Mouse (Mus musculus): ENCODE data around the gene Igfbp7. TPM values are rescaled to one million over a fixed set of nuclear protein-coding genes. Genes with fewer than 3 reads are reported as not detected.
A peak's percentile ranks its signal among the peaks of the same experiment; 100 is the strongest.

Gene Igfbp7
- 44.2 and 47.9 TPM in 2 replicates for polyA plus RNA-seq (2015; fragmentation: Nextera tagmentation; extraction: Ambion mirVana)

- H3K36me3 ChIP-seq (ENCODE audit: poor library complexity, severe bottlenecking), result no peaks in the 10 kb centered on the region
- WGBS, result 5% methylated on average over 81 of the region's 101 CpGs
- peak within 1 kb of the TSS; percentile 58 for H3K4me3 ChIP-seq
- peak within 1 kb of the TSS; percentile 72 for H3K9ac ChIP-seq
- peaks cover 10% of the 10 kb centered on the region; the same call in 1 of the 2 replicates for H3K4me1 ChIP-seq
- H3K27me3 ChIP-seq, result peaks cover 34% of the 10 kb centered on the region
- ATAC-seq, result peak; percentile 97
- H3K9me3 ChIP-seq (replicated peaks), result no peaks in the 10 kb centered on the region
- peak within 1 kb of the TSS; percentile 90 for H3K4me2 ChIP-seq
- no peak within 1 kb of the TSS for H3K27ac ChIP-seq
Measured at GRCm38 (mm10) chr5:77407341-77408298, at the start of gene Igfbp7. Igfbp7 (minus strand) TSS chr5:77408041.

- WGBS, result 89% methylated on average over 6 of the region's 6 CpGs
- Histone ChIP-seq H3K4me3 (no peak overlapping the region), H3K36me3 (ENCODE audit: poor library complexity, severe bottlenecking) (no peaks in the 10 kb centered on the region), H3K27me3 (no peaks in the 10 kb centered on the region), H3K4me1 (no peaks in the 10 kb centered on the region), H3K4me2 (no peak overlapping the region), H3K27ac (no peak overlapping the region), H3K9me3 (replicated peaks) (peaks cover under 1% of the 10 kb centered on the region), H3K9ac (no peak overlapping the region)
- no peak for ATAC-seq
Measured at GRCm38 (mm10) chr5:77452103-77452502, 44.3 kb upstream of the Igfbp7 start.

- 82% methylated on average over 7 of the region's 7 CpGs for WGBS
- peaks cover 7% of the 10 kb centered on the region for H3K9me3 ChIP-seq (replicated peaks)
- no peaks in the 10 kb centered on the region for H3K27me3 ChIP-seq
- no peaks in the 10 kb centered on the region for H3K4me1 ChIP-seq
- no peak overlapping the region for H3K4me2 ChIP-seq
- H3K4me3 ChIP-seq, result no peak overlapping the region
- no peak overlapping the region for H3K27ac ChIP-seq
- ATAC-seq, result no peak
- no peak overlapping the region for H3K9ac ChIP-seq
- H3K36me3 ChIP-seq (ENCODE audit: poor library complexity, severe bottlenecking), result no peaks in the 10 kb centered on the region
Measured at GRCm38 (mm10) chr5:77449531-77449930, 41.7 kb upstream of the Igfbp7 start.

GRCm38 (mm10) chr5:77445431-77445830 lies 37.6 kb upstream of the Igfbp7 start:
- ATAC-seq, result no peak
- Histone ChIP-seq H3K9me3 (replicated peaks) (peaks cover 7% of the 10 kb centered on the region), H3K4me3 (no peak overlapping the region), H3K4me2 (no peak overlapping the region), H3K36me3 (ENCODE audit: poor library complexity, severe bottlenecking) (no peaks in the 10 kb centered on the region), H3K27me3 (no peaks in the 10 kb centered on the region), H3K9ac (no peak overlapping the region), H3K27ac (no peak overlapping the region), H3K4me1 (no peaks in the 10 kb centered on the region)
- WGBS, result 96% methylated on average over 4 of the region's 4 CpGs

GRCm38 (mm10) chr5:77443889-77444573 lies 36.2 kb upstream of the Igfbp7 start:
- 64% methylated on average over 8 of the region's 8 CpGs for WGBS
- peaks cover 7% of the 10 kb centered on the region for H3K9me3 ChIP-seq (replicated peaks)
- ATAC-seq, result no peak
- H3K9ac ChIP-seq, result no peak overlapping the region
- H3K36me3 ChIP-seq (ENCODE audit: poor library complexity, severe bottlenecking), result no peaks in the 10 kb centered on the region
- no peak overlapping the region for H3K4me3 ChIP-seq
- H3K27me3 ChIP-seq, result no peaks in the 10 kb centered on the region
- H3K4me1 ChIP-seq, result no peaks in the 10 kb centered on the region
- no peak overlapping the region for H3K27ac ChIP-seq
- no peak overlapping the region for H3K4me2 ChIP-seq

- Histone ChIP-seq H3K4me2 (no peak overlapping the region), H3K4me1 (no peaks in the 10 kb centered on the region), H3K9me3 (replicated peaks) (peaks cover 7% of the 10 kb centered on the region), H3K4me3 (no peak overlapping the region), H3K36me3 (ENCODE audit: poor library complexity, severe bottlenecking) (no peaks in the 10 kb centered on the region), H3K9ac (no peak overlapping the region), H3K27me3 (no peaks in the 10 kb centered on the region), H3K27ac (no peak overlapping the region)
- no peak for ATAC-seq
- whole genome bisulfite sequencing, result 65% methylated on average over 15 of the region's 15 CpGs
Measured at GRCm38 (mm10) chr5:77442856-77443623, 35.2 kb upstream of the Igfbp7 start.

- no peaks in the 10 kb centered on the region for H3K36me3 ChIP-seq (ENCODE audit: poor library complexity, severe bottlenecking)
- H3K27ac ChIP-seq, result no peak overlapping the region
- H3K4me3 ChIP-seq, result no peak overlapping the region
- H3K9me3 ChIP-seq (replicated peaks), result no peaks in the 10 kb centered on the region
- no peaks in the 10 kb centered on the region for H3K4me1 ChIP-seq
- ATAC-seq, result no peak
- no peak overlapping the region for H3K4me2 ChIP-seq
- H3K27me3 ChIP-seq, result no peaks in the 10 kb centered on the region
- H3K9ac ChIP-seq, result no peak overlapping the region
- 65% methylated on average over 2 of the region's 4 CpGs for WGBS
Measured at GRCm38 (mm10) chr5:77436308-77436707, 28.5 kb upstream of the Igfbp7 start.

- WGBS, result 84% methylated on average over 11 of the region's 11 CpGs
- H3K27me3 ChIP-seq, result no peaks in the 10 kb centered on the region
- no peak overlapping the region for H3K9ac ChIP-seq
- H3K4me2 ChIP-seq, result no peak overlapping the region
- H3K9me3 ChIP-seq (replicated peaks), result no peaks in the 10 kb centered on the region
- no peaks in the 10 kb centered on the region for H3K36me3 ChIP-seq (ENCODE audit: poor library complexity, severe bottlenecking)
- H3K4me1 ChIP-seq, result no peaks in the 10 kb centered on the region
- no peak overlapping the region for H3K27ac ChIP-seq
- no peak overlapping the region for H3K4me3 ChIP-seq
- ATAC-seq, result no peak
Measured at GRCm38 (mm10) chr5:77434060-77434459, 26.2 kb upstream of the Igfbp7 start.

- no peak overlapping the region for H3K9ac ChIP-seq
- WGBS, result 87% methylated on average over 9 of the region's 9 CpGs
- H3K27me3 ChIP-seq, result no peaks in the 10 kb centered on the region
- H3K4me2 ChIP-seq, result no peak overlapping the region
- H3K36me3 ChIP-seq (ENCODE audit: poor library complexity, severe bottlenecking), result no peaks in the 10 kb centered on the region
- H3K9me3 ChIP-seq (replicated peaks), result no peaks in the 10 kb centered on the region
- H3K27ac ChIP-seq, result no peak overlapping the region
- ATAC-seq, result no peak
- no peaks in the 10 kb centered on the region for H3K4me1 ChIP-seq
- no peak overlapping the region for H3K4me3 ChIP-seq
Measured at GRCm38 (mm10) chr5:77433561-77433960, 25.7 kb upstream of the Igfbp7 start.

GRCm38 (mm10) chr5:77433119-77433518 lies 25.3 kb upstream of the Igfbp7 start:
- H3K36me3 ChIP-seq (ENCODE audit: poor library complexity, severe bottlenecking), result no peaks in the 10 kb centered on the region
- no peaks in the 10 kb centered on the region for H3K9me3 ChIP-seq (replicated peaks)
- no peak overlapping the region for H3K9ac ChIP-seq
- 69% methylated on average over 3 of the region's 3 CpGs for WGBS
- H3K27ac ChIP-seq, result no peak overlapping the region
- no peaks in the 10 kb centered on the region for H3K4me1 ChIP-seq
- H3K4me3 ChIP-seq, result no peak overlapping the region
- no peak for ATAC-seq
- no peaks in the 10 kb centered on the region for H3K27me3 ChIP-seq
- H3K4me2 ChIP-seq, result no peak overlapping the region

- Histone ChIP-seq H3K27me3 (no peaks in the 10 kb centered on the region), H3K4me3 (no peak overlapping the region), H3K4me2 (no peak overlapping the region), H3K36me3 (ENCODE audit: poor library complexity, severe bottlenecking) (no peaks in the 10 kb centered on the region), H3K9ac (no peak overlapping the region), H3K27ac (no peak overlapping the region), H3K4me1 (no peaks in the 10 kb centered on the region), H3K9me3 (replicated peaks) (no peaks in the 10 kb centered on the region)
- ATAC-seq, result no peak
- WGBS, result 71% methylated on average over 2 of the region's 2 CpGs
Measured at GRCm38 (mm10) chr5:77432446-77432845, 24.6 kb upstream of the Igfbp7 start.

- Histone ChIP-seq H3K4me2 (no peak overlapping the region), H3K9me3 (replicated peaks) (no peaks in the 10 kb centered on the region), H3K27me3 (no peaks in the 10 kb centered on the region), H3K4me3 (no peak overlapping the region), H3K27ac (no peak overlapping the region), H3K4me1 (no peaks in the 10 kb centered on the region), H3K9ac (no peak overlapping the region), H3K36me3 (ENCODE audit: poor library complexity, severe bottlenecking) (no peaks in the 10 kb centered on the region)
- no peak for ATAC-seq
- WGBS, result 85% methylated on average over 9 of the region's 9 CpGs
Measured at GRCm38 (mm10) chr5:77431068-77431467, 23.2 kb upstream of the Igfbp7 start.
